Mouse (Mus musculus) cerebellum, adult 2 months (tissue): ENCODE data around the gene Lmntd1. TPM values are rescaled to one million over a fixed set of nuclear protein-coding genes. Genes with fewer than 3 reads are reported as not detected.

Source experiments
- DNase-seq, 2 experiments: peaks; one replicate each; pipeline ENCODE4 v3.0.0; 2021
- H3K27ac ChIP-seq: fragments of 200-500 bp; 2 replicates; pipeline ENCODE4 v1.5.1; 2012; ENCODE audit warnings: low read length, control low read depth, inconsistent platforms; ENCODE audit not compliant: insufficient read depth
- H3K27me3 ChIP-seq: fragments of 200-500 bp; 2 replicates; pipeline ENCODE4 v1.6.1; 2012; ENCODE audit warnings: inconsistent platforms, mild to moderate bottlenecking, low read length, moderate library complexity; ENCODE audit not compliant: control insufficient read depth, insufficient read depth
- H3K4me1 ChIP-seq: fragments of 200-500 bp; 2 replicates; pipeline ENCODE4 v1.6.1; 2011; ENCODE audit warnings: low read length; ENCODE audit not compliant: control insufficient read depth, insufficient read depth
- H3K4me3 ChIP-seq: fragments of 200-500 bp; replicated peaks from 2 replicates; pipeline ENCODE3; 2011; ENCODE audit warnings: mild to moderate bottlenecking, low read depth, low read length, control low read depth; ENCODE audit not compliant: insufficient read depth
- CTCF ChIP-seq: fragments of 200-500 bp; IDR thresholded peaks from 2 replicates; pipeline ENCODE4 v1.5.1; 2011; ENCODE audit warnings: low read depth, mild to moderate bottlenecking, control low read depth, low read length, moderate library complexity, borderline replicate concordance; ENCODE audit not compliant: insufficient read depth
- POLR2A ChIP-seq: fragments of 200-500 bp; IDR thresholded peaks from 2 replicates; pipeline ENCODE4 v1.6.1; 2011; ENCODE audit warnings: low read length, control low read depth, borderline replicate concordance; ENCODE audit not compliant: insufficient read depth
- WGBS: fragments of 180-500 bp; shearing (Covaris S2); methylation state at CpG from one replicate; pipeline ENCODE4 v1.1.7; 2018; 5-methylcytosine and 5-hydroxymethylcytosine counted together
- polyA plus RNA-seq: library from polyadenylated mRNA; depleted of rRNA; stranded (reverse); fragments of >200 nt; gene quantifications from 2 replicates; pipeline ENCODE4 v1.2.3, GENCODE M21; 2012

Lmntd1 gene
- polyA plus RNA-seq, 1 experiment = 0.70 TPM

- Histone ChIP-seq H3K27ac (no peak overlapping the region), H3K4me1 (no peaks in the 10 kb centered on the region), H3K27me3 (no peaks in the 10 kb centered on the region), H3K4me3 (no peak overlapping the region)
- no peak for TF ChIP-seq POLR2A
- no peak for TF ChIP-seq CTCF
- no peak for DNase-seq
- WGBS = 83% methylated on average over 5 of the region's 5 CpGs
Measured at GRCm38 (mm10) chr6:145652986-145653385, 38.9 kb upstream of the Lmntd1 start.

- Histone ChIP-seq H3K4me3 (no peak overlapping the region), H3K27me3 (no peaks in the 10 kb centered on the region), H3K27ac (no peak overlapping the region), H3K4me1 (no peaks in the 10 kb centered on the region)
- TF ChIP-seq POLR2A = no peak
- no peak for TF ChIP-seq CTCF
- DNase-seq = no peak
- 89% methylated on average over 2 of the region's 2 CpGs for WGBS
Measured at GRCm38 (mm10) chr6:145651976-145652375, 37.9 kb upstream of the Lmntd1 start.

GRCm38 (mm10) chr6:145640971-145641506 lies 26.9 kb upstream of the Lmntd1 start:
- 55% methylated on average over 4 of the region's 4 CpGs for WGBS
- H3K27ac ChIP-seq = no peak overlapping the region
- DNase-seq = no peak
- no peak for TF ChIP-seq CTCF
- no peaks in the 10 kb centered on the region for H3K4me1 ChIP-seq
- no peaks in the 10 kb centered on the region for H3K27me3 ChIP-seq
- no peak overlapping the region for H3K4me3 ChIP-seq

GRCm38 (mm10) chr6:145638248-145638647 lies 24.1 kb upstream of the Lmntd1 start:
- no peak overlapping the region for H3K27ac ChIP-seq
- 52% methylated on average over 6 of the region's 6 CpGs for WGBS
- no peak overlapping the region for H3K4me3 ChIP-seq
- no peaks in the 10 kb centered on the region for H3K4me1 ChIP-seq
- no peak for DNase-seq
- TF ChIP-seq CTCF (no peak), POLR2A (no peak)
- H3K27me3 ChIP-seq = no peaks in the 10 kb centered on the region

- Histone ChIP-seq H3K4me1 (no peaks in the 10 kb centered on the region), H3K4me3 (no peak overlapping the region), H3K27me3 (no peaks in the 10 kb centered on the region), H3K27ac (no peak overlapping the region)
- no peak for TF ChIP-seq CTCF
- TF ChIP-seq POLR2A = no peak
- DNase-seq = no peak
- 76% methylated on average over 4 of the region's 4 CpGs for WGBS
Measured at GRCm38 (mm10) chr6:145636682-145637081, 22.6 kb upstream of the Lmntd1 start.

- TF ChIP-seq CTCF (no peak), POLR2A (no peak)
- no peak overlapping the region for H3K4me3 ChIP-seq
- DNase-seq = no peak
- H3K4me1 ChIP-seq = no peaks in the 10 kb centered on the region
- no peaks in the 10 kb centered on the region for H3K27me3 ChIP-seq
- no peak overlapping the region for H3K27ac ChIP-seq
- 89% methylated on average over 2 of the region's 2 CpGs for WGBS
Measured at GRCm38 (mm10) chr6:145634454-145634853, 20.3 kb upstream of the Lmntd1 start.

- 0 out of 2 replicates have a peak, but pooled peaks cover 2% of the 10 kb centered on the region for H3K4me1 ChIP-seq
- no peak for DNase-seq
- TF ChIP-seq CTCF (no peak), POLR2A (no peak)
- H3K4me3 ChIP-seq = no peak overlapping the region
- H3K27ac ChIP-seq = no peak overlapping the region
- 42% methylated on average over 6 of the region's 6 CpGs for WGBS
- H3K27me3 ChIP-seq = no peaks in the 10 kb centered on the region
Measured at GRCm38 (mm10) chr6:145630269-145630668, 16.1 kb upstream of the Lmntd1 start.

GRCm38 (mm10) chr6:145623141-145623540 lies 9.0 kb upstream of the Lmntd1 start:
- DNase-seq = no peak
- WGBS = 92% methylated on average over 4 of the region's 4 CpGs
- no peak overlapping the region for H3K27ac ChIP-seq
- H3K4me3 ChIP-seq = no peak overlapping the region
- no peaks in the 10 kb centered on the region for H3K27me3 ChIP-seq
- no peak for TF ChIP-seq POLR2A
- TF ChIP-seq CTCF = no peak
- no peaks in the 10 kb centered on the region for H3K4me1 ChIP-seq
